Mouse (Mus musculus) testis, postnatal 14 days (tissue): Measurements from ENCODE around the gene Slc1a2.

Experiments
- DNase-seq: peaks from one replicate; pipeline ENCODE4 v3.0.0; 2021; ENCODE audit warnings: low spot score

Slc1a2 gene

DNA sequence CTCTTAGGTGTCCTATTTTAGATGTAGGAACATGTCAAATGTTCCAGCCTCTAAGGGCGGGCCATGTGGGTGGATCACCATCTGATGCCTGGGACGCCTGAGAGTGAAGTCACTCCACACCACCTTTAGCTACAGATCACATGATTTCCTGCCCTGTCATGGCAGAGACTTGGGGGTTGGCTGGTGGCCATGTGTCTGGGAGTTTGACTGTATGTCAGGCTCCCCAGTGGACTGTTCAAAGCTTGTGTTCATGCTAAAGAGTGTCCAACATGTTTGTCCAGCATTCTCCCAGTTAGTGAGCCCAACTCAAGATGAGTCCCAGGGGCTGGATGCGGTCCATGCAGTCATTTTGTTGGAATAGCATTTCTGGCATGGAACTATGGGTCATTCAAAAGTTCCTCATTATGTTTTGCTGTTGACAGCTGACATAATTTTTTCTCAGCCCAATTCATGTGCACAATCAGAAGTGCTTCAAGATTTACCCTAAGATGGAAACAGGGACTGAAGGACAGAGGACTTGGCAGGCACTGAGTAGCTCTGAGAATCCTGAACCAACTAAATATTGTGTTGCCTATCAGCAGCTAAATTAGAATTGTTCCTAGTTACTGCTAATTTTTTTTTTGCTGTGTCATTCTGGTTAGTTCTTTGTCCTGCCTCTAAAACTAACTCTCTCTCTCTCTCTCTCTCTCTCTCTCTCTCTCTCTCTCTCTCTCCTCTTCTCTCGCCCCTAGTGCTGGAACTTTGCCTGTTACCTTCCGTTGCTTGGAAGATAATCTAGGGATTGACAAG lies 102.0 kb downstream of the Slc1a2 start:
- no peak for DNase-seq

DNA sequence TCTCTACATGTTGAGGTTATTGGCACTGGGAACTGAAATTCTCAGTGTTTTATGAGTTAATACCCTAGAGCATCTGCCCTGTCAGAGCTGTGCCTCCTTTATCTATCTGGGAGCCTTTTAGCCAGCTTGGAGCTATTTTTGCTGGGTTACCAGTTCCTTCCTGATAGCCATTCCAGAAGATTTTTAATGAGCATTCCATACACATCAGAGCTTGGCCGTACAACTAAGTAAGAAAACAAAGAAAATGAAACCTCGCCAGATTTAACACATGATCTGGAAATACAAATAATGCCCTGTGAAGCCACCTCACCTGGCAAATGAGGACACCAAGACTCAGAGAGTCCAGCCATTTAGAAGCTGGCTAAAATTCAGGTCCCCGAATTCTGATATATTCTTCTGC lies 104.7 kb downstream of the Slc1a2 start:
- no peak for DNase-seq

DNA sequence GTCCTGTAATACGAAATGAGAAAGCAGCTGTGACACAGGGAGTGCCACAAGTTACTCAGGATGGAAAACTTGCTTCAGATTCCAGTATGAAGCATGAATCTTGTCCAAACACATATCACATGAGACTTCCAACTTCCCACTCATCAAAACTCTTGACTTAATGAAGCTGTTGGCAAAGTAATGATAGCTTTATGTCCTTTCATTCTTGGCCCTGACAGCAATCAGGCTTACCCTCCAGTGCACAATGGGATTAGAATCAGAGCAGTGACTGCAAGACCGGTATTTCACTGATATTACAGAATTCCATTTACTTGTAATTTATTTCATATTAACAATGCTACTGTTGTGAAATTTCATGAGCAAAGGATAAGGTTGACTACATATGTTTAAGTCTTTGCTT lies 105.5 kb downstream of the Slc1a2 start:
- DNase-seq = no peak

DNA sequence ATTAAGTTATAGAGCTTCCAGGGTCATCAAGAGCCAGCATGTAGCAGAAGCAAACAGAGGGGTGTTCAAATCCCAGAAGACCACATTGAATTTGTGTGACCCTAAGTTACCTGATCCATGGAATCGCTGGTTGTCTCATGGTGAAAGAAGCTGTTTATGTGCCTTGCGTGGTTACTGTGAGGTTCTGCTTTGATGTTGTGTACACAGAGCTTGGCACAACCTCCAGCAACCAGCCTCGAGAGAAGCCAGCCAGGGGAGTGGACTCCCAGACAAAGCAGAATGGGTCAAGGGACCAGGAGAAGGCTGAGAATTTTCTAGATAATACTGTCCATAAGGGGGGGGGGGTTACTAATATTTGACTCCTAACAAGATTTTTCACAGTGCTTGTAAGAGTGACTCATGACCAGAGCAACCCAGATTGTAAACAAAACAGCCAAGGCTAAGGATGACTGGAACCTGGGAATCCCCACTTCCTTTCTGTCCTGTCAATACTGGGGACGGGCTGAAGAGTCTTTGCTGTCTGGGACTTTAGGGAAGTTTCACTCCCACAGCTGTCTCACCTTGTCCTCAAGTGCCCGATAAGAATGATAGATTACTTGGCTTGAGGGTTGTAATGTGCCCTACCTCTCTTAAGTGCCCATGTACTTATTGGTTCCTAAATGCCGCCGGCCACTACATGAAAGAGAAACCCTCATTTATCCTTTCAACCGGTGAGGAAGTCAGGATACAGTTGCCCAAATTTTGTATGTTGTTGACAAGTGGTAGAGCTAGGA lies 106.3 kb downstream of the Slc1a2 start:
- DNase-seq = no peak

DNA sequence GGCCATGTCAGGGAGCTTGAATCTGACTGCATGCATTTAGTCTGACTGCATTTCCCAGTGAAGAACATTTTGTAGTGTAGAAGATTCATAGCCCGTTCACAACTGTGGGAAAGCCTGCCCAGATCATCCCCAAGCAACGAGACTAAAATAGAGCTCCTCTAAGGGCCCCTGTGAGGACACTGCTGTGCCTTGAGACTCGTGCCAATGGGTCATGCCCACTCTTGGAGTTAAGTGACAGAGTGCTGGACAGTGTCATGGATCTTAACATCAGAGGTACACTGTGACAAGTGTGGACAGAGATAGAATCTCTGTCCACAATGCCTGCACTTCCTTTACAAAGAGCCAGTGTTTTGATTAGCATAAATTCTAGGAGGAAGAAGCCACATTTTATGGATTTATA lies 109.8 kb downstream of the Slc1a2 start:
- no peak for DNase-seq

DNA sequence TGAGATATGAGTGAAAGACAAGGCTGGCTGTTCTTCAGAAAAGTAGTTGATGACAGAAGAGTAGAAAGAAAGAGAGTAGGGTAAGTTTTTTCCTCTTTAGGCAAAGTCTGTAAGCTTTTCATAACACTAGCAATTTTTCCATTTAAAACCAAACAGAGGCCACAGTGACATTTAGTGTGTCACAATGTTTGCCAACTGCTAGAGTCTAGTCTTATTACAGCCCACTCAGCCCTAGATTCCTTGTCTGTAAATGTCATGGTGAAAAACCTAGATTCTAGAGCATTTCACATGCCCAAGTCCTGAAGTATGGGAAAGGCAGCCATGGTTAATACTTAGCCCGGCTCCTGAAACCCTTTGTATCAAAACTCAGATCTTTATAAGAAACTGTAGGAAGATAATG lies 112.8 kb downstream of the Slc1a2 start:
- DNase-seq = no peak

DNA sequence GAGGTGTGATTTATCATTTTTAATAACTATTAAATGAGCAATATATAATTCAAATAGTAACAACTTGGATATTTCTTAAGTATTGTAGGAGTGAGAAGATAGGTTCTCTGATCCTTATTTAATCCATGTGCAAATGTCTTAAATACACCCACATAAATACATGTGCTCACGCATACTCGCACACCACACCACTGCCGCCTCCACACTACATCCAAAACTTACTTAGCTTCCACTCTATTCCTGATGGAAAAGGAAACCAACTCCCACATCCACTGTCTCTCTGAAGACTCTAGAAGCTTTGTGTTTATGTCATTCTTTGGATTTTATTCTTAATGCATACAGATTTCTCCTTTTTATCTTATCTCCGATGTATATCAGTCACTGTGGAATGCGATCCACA lies 113.8 kb downstream of the Slc1a2 start:
- no peak for DNase-seq

DNA sequence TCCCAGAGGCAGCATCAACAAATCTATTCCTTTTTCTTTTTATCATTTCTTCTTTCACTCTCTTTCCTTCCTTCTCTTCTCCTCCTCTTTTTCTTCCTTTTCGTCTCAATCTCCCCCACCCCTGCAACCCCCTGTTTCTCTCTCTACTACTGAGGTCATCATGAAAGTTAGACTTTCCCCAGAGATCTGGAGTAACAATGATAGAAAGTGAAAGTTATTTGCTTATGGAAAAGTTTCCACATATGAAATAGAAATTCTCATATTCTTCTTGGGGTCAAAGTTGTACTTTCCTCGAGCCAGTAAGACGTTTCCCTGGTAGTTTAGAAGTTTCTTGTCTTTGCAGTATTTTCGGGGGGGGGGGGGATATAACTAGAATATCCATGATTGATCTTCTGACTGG lies 116.2 kb downstream of the Slc1a2 start:
- DNase-seq = no peak

DNA sequence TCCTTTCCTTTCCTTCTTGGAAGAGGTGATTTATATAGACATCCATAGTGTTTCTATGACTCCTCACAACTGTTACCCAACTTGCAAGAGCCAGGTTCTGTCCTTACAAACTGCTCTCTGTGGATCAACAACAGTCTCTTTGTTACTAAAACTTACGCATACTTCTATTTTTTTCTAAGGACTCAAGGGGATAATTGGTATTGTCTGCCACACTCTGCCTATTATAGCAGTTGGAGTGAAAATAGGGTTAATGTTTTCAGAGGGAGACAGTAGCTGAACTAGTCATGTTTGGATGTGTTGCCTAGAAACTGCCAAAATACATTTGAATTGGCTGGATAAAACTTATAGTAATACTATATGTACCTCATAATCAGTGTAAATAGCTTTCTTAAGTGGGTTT lies 117.1 kb downstream of the Slc1a2 start:
- DNase-seq = no peak

DNA sequence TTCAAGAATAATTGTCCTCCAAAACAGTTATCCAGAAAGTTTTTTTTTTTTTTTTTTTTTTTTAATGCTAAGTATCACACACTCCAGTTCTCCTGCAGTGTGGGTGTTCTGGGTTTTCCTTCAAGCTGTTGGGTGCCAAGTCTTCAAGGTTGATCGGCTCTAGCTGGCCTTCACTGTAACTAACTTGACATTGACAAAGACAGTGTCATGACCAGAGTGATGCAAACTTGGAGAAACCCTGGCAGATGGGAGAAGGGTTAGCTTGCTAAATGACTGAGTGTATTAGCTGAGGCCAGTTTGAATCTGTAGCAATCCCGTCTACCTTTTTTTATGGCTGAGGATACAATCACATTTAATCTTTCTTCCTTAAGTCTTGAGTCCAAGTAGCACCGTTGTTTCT lies 119.7 kb downstream of the Slc1a2 start:
- DNase-seq = no peak

DNA sequence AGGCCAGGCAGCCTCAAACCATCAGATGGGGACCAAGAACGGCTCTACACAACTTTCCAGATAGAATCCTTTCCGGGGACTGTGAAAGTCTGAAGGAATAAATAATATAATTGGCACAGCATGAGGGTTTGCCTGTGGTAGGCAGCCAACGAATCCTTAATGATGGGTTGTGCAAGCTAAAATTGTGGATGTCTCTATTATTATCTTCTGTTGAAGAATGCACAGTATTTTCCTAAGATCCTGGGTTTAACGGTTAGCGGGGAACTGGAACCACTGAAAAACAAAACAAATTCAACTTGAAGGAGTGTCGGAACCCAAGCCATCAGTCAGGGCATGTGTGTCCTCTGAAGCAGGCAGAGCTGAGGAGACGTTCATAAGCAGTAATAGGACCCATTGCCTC lies 124.3 kb downstream of the Slc1a2 start:
- DNase-seq = no peak

DNA sequence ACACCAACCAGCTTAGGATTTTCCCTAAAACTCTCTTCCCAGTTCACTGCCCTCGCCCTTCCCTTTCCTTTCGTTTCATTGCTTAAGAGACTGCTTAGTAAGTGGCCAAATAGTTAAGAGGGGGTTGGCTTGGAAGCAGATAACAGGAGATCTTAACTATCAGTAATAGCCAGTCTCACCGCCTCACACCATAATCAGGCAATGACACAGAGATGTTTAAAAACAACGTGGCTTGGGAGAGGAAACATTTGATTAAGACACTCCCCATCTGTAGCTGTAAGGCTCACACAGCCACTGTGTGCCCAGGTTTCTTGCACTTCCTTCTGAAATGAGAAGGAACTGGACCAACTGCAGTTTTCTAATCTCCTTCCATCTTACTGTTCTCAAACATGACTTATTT lies 127.2 kb downstream of the Slc1a2 start:
- DNase-seq = no peak

DNA sequence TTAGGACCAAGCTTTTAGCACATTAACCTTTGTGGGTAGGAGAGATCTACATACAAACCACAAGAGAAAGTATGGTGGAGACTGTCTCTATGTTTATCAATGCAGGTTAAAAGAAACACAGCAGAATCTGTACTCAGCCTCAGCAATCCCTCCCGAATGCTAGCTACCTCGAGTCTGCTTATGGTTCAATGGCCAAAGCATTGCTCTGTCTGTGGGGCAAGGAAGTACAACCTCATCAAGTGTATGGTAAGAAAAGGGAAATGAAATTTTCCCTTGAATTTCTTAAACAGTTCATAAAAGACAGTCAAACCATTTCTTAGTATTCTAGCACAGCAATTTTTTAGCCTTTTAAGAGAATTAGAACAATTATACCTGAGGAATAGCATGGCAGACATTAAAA lies 133.2 kb downstream of the Slc1a2 start:
- DNase-seq = no peak

DNA sequence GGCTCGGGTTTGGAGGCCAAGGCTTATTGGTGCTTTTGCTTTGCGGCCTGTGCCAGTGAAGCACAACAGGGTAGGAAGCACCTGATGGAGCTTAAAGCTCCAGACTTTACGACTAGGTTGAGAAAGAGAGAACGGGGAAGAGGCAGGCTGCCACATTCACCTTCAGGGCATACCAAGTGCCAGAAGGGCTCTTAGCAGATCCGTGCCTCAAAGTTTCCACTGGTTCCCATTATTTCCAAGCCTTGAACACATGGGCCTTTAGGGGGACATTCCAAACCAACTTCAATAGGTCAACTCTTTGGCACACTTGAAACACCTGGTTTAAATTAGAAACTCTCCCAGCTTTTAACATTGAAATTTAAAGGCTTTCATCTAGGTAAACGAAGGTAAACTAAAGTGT lies 134.3 kb downstream of the Slc1a2 start:
- no peak for DNase-seq

DNA sequence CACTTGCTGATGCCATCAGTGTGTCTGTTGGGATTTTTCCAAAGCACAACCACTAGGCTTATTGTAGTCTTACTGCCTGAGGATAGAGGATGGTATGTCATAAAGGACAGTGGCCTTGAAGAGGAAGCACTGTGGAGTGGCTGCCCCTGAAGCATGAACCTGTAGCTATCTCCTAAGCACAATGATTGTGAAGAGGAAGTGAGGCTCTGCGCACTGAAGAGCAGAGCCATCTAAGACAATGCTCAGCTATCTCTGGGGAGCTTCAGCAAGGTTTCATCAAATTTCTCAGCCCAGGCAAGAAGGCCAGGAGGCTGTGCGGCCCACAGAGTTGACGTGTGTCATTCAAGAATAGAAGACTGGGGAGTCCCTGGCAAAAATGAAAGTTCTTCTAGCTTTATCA lies 136.6 kb downstream of the Slc1a2 start:
- no peak for DNase-seq

DNA sequence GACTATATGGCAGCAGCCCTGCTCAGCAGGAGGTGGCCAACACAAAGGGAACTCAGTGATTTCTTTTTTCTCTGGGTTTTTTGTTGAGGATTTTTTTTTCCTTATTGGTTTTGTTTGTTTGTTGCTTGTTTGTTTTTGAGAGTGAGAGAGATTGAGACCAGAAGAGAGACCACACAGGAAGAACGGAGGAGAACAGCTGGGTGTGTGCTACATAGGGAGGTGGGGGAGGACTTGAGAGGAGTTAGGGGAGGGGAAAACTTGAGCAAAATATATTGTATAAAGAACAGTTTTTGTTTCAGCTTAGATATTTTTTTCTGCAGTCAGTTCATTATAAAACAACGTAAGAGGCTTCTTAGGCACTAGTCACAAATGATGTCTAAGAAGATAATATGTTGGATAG lies 139.7 kb downstream of the Slc1a2 start:
- DNase-seq = no peak

DNA sequence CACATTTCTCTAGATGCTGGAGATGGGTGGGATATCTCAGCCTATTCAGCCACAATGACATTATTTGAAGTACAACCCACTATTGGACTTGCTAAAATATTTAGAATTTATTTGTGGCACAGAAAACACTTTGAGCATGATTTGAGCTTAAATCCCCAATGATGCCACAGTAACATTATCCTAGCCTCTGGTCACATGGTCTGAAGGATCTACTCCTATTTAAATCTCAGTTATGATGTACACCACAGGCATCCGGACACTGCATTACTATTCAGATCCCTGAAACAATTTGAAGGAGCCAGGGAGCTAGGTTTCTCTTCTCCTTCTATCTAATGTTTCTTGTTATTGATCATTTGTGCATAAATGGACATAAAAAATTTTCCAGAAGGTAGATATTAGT lies 143.4 kb downstream of the Slc1a2 start:
- DNase-seq = no peak

DNA sequence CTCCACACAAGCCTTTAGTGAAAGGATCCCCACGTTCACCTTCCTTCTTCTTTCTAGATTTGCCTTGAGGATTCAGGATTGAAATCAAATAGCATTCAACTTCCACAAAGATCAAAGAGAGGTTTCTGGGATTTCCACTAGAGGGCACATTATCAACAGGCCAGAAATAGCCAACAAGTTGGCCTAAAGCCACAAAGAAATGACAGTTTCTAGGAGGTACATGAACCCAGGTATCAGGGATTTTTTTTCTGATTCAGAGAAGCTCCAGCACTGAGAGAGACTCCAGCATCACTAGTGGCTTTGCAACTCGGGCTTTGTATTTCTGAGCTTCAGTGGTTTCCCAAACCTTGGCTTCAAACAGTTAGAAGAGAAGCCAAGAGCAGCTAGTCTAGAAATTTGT lies 145.7 kb downstream of the Slc1a2 start:
- no peak for DNase-seq

DNA sequence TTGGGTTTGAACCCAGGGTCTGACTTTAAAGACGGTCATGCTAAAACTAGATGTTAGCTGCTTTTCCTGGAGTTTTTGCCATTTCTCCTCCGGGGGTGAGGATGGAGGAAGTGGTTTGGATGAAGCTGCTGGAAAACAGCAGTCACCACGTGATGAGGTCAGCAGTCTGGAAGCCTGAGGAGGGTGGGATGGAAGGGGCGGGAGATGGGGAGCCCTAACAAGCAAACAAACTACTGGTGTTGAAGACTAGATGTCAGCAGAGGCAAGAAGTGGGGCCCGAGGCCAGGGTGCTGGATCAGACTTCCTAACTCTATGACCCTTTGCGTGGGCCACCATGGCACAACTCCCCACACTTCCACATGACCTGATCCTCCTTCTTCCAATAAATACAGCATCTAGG lies 146.8 kb downstream of the Slc1a2 start:
- DNase-seq = no peak

DNA sequence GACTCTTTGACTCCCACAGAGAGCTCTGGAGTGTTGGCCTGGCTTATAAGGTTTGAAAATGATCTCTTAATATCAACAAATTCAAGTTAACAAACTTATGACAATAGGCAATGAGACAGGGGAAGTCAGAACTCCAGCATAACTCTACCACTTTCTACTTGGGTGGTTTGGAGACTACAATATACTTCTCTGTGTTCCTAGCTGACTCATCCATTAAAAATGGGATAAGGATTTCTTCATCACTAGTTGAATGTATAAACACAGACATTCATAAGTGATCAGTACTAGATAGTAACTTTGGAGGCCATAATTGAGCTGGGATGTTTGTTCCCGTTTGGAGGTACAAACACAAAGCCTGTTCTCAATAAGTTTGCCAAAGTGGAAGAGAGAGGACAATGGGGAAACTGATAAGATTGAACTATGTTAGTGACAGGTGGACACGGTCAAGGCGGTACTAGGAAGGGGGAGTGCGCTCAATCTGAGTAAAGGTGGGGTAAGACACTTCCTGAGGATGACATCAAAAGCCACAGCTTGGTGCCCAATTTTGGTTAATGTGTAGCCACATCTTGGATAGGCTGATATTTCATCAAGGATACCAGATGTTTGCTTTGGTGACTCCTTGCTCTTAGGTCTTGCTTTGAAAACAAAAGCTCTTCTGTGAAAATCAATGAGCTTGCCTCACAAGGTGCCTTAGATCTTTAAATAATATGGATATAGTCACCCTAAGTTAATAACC lies 147.5 kb downstream of the Slc1a2 start:
- DNase-seq = no peak

DNA sequence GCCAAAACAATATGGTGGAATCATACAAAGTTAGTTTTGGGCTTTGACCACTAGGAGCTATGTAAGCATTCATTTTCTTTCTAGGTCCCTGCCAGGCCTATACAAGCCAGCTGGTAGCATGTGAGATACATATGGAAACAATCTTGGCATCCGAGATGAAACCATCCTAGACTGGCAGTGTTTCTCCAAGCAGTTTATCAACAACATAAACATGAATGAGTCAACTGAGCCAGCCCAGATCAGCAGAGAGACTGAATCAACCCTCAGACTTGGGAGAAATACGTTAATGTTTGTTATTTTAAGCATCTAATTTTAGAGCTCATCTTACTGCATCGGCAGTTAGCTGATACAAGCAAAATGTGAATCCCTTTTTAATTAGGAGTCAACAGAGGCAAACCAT lies 149.2 kb downstream of the Slc1a2 start:
- no peak for DNase-seq

DNA sequence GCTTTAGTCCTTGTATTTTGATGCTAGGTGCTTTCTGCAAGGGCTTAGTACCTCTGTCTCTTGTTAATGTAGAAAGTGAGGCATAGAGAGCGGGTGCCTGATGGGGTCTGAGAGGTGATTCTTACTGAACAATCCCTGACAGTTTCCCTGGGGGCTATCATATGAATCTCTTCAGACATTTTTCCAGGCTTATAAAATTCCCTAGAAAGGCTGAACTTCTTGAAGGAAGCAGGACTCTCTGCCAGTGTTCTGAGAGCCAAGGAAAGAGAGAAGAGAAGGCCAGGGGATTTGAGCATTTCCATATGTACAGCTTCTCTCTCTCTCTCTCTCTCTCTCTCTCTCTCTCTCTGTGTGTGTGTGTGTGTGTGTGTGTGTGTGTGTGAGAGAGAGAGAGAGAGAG lies 151.0 kb downstream of the Slc1a2 start:
- no peak for DNase-seq

DNA sequence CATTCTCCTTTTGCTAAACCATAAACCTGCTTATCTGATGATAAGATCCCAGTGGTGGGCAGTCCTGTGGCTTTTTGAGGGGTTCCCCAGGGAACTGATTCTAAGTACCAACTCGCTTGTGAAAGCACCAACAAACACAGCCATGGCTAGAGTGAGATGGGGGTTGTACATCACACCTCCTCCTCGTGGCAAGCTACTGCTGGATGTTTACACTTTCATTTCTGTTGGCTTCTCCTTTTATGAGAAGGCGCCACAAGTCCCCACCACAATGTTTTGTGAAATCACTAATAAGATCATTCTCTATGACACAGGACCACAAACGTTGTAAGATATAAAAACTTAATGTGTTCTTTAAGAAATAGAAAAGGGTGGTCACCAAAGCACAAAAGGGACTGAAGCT lies 154.3 kb downstream of the Slc1a2 start:
- no peak for DNase-seq
